Mouse (Mus musculus) forebrain, postnatal 0 days (tissue): ENCODE data around the gene Stk10. TPM values are rescaled to one million over a fixed set of nuclear protein-coding genes. Genes with fewer than 3 reads are reported as not detected.

ENCODE experiments used
- ATAC-seq: fragments of 200-750 bp; cut with Nextera tagmentation; 2 replicates; pipeline ENCODE4 v1.8.0; 2017; ENCODE audit warnings: mild to moderate bottlenecking, moderate library complexity
- DNase-seq: peaks from one replicate; pipeline ENCODE4 v3.0.0-alpha.2; 2015
- H3K27ac ChIP-seq: fragments of 300-500 bp; sonication (generic); 2 replicates; pipeline ENCODE4 v1.5.1; 2014; ENCODE audit warnings: low read depth, mild to moderate bottlenecking, antibody characterized with exemption, low read length, moderate library complexity, mixed read lengths
- H3K27me3 ChIP-seq: fragments of 300-500 bp; sonication (generic); 2 replicates; pipeline ENCODE4 v1.6.1; 2014; ENCODE audit warnings: mild to moderate bottlenecking, low read length, mixed read lengths; ENCODE audit not compliant: insufficient read depth
- H3K36me3 ChIP-seq: fragments of 300-500 bp; sonication (generic); 2 replicates; pipeline ENCODE4 v1.6.1; 2014; ENCODE audit warnings: mild to moderate bottlenecking, moderate library complexity; ENCODE audit not compliant: insufficient read depth
- H3K4me1 ChIP-seq: fragments of 300-500 bp; sonication (generic); 2 replicates; pipeline ENCODE4 v1.6.1; 2014; ENCODE audit warnings: antibody characterized with exemption; ENCODE audit not compliant: insufficient read depth
- H3K4me2 ChIP-seq: fragments of 300-500 bp; sonication (generic); 2 replicates; pipeline ENCODE4 v1.6.1; 2014; ENCODE audit warnings: low read depth, mild to moderate bottlenecking, moderate library complexity
- H3K4me3 ChIP-seq: fragments of 300-500 bp; sonication (generic); 2 replicates; pipeline ENCODE4 v1.5.1; 2014; ENCODE audit warnings: low read depth, low read length, mixed read lengths
- H3K9ac ChIP-seq: fragments of 300-500 bp; sonication (generic); 2 replicates; pipeline ENCODE4 v1.6.1; 2014; ENCODE audit warnings: mild to moderate bottlenecking
- H3K9me3 ChIP-seq: fragments of 300-500 bp; sonication (generic); 2 replicates; pipeline ENCODE4 v1.6.1; 2016; ENCODE audit warnings: low read length
- CTCF ChIP-seq: sonication (generic); IDR thresholded peaks from 2 replicates; pipeline ENCODE4 v1.5.1; 2016; ENCODE audit warnings: antibody characterized with exemption, control low read depth, low read depth
- WGBS: fragments of 180-500 bp; shearing (Covaris S2); extraction: QIAGEN DNeasy Blood & Tissue Kit; methylation state at CpG from one replicate; pipeline ENCODE4 v1.1.7; 2014; 5-methylcytosine and 5-hydroxymethylcytosine counted together
- polyA plus RNA-seq: library from polyadenylated mRNA; unstranded; fragments of >200 nt; fragmentation: Nextera tagmentation; extraction: Ambion mirVana; gene quantifications from 2 replicates; pipeline ENCODE4 v1.2.1, GENCODE M21; 2015
- total RNA-seq: library from RNA; depleted of rRNA; stranded (reverse); fragments of >200 nt; gene quantifications from 2 replicates; pipeline ENCODE4 v1.2.3, GENCODE M21; 2014

Stk10 gene
- total and polyA plus RNA-seq, 2 experiments from 2014 or later, result 0.90 to 2.3 TPM

GRCm38 (mm10) chr11:32642249-32642876 is 109.3 kb downstream of the Stk10 start, which contains the start of gene Fbxw11:
Gene Fbxw11, plus strand, starts transcription at chr11:32642724.
- peaks cover 12% of the 10 kb centered on the region for H3K4me1 ChIP-seq
- H3K4me3 ChIP-seq, result peak within 1 kb of the TSS; percentile 96
- peak within 1 kb of the TSS; percentile 66 for H3K4me2 ChIP-seq
- TF ChIP-seq CTCF, result peak; percentile 24
- peak within 1 kb of the TSS; percentile 99 for H3K27ac ChIP-seq
- ATAC-seq (peak; percentile 95), DNase-seq (peak; percentile 98)
- WGBS, result 1% methylated on average over 58 of the region's 64 CpGs
- no peaks in the 10 kb centered on the region for H3K9me3 ChIP-seq
- H3K27me3 ChIP-seq, result no peaks in the 10 kb centered on the region
- no peaks in the 10 kb centered on the region for H3K36me3 ChIP-seq
- H3K9ac ChIP-seq, result peak within 1 kb of the TSS; percentile 95

- H3K27me3 ChIP-seq, result no peaks in the 10 kb centered on the region
- peak overlapping the region; percentile 96 for H3K4me3 ChIP-seq
- peak overlapping the region; percentile 99 for H3K27ac ChIP-seq
- H3K9ac ChIP-seq, result peak overlapping the region; percentile 95
- H3K4me2 ChIP-seq, result peak overlapping the region; percentile 66
- no peak for TF ChIP-seq CTCF
- WGBS, result 2% methylated on average over 50 of the region's 54 CpGs
- no peaks in the 10 kb centered on the region for H3K9me3 ChIP-seq
- peak; percentile 16 for DNase-seq
- no peaks in the 10 kb centered on the region for H3K36me3 ChIP-seq
- H3K4me1 ChIP-seq, result peaks cover 12% of the 10 kb centered on the region
- peak; percentile 44 for ATAC-seq
These were observed 110.1 kb downstream of the Stk10 start for GRCm38 (mm10) chr11:32642899-32643886.

GRCm38 (mm10) chr11:32644010-32644409 is 110.9 kb downstream of the Stk10 start:
- peak overlapping the region; percentile 95 for H3K9ac ChIP-seq
- H3K27me3 ChIP-seq, result no peaks in the 10 kb centered on the region
- ATAC-seq, result no peak
- H3K4me1 ChIP-seq, result peaks cover 12% of the 10 kb centered on the region
- no peak for TF ChIP-seq CTCF
- H3K4me3 ChIP-seq, result peak overlapping the region; percentile 96
- H3K9me3 ChIP-seq, result no peaks in the 10 kb centered on the region
- 36% methylated on average over 3 of the region's 3 CpGs for WGBS
- no peak for DNase-seq
- no peaks in the 10 kb centered on the region for H3K36me3 ChIP-seq
- H3K4me2 ChIP-seq, result peak overlapping the region; percentile 66
- 0 out of 2 replicates have a peak overlapping the region, but pooled peaks have one; percentile 99 for H3K27ac ChIP-seq

- no peak overlapping the region for H3K27ac ChIP-seq
- no peak overlapping the region for H3K4me3 ChIP-seq
- peaks cover 4% of the 10 kb centered on the region; the same call in 1 of the 2 replicates for H3K4me1 ChIP-seq
- no peaks in the 10 kb centered on the region for H3K36me3 ChIP-seq
- TF ChIP-seq CTCF, result no peak
- H3K9ac ChIP-seq, result no peak overlapping the region
- DNase-seq, result no peak
- no peak for ATAC-seq
- 88% methylated on average over 2 of the region's 2 CpGs for WGBS
- H3K4me2 ChIP-seq, result no peak overlapping the region
- H3K27me3 ChIP-seq, result no peaks in the 10 kb centered on the region
- H3K9me3 ChIP-seq, result no peaks in the 10 kb centered on the region
These were observed 114.2 kb downstream of the Stk10 start for GRCm38 (mm10) chr11:32647265-32647664.

- no peaks in the 10 kb centered on the region for H3K4me1 ChIP-seq
- ATAC-seq, result no peak
- no peak overlapping the region for H3K4me2 ChIP-seq
- TF ChIP-seq CTCF, result no peak
- no peak overlapping the region for H3K9ac ChIP-seq
- no peak overlapping the region for H3K4me3 ChIP-seq
- H3K36me3 ChIP-seq, result no peaks in the 10 kb centered on the region
- no peaks in the 10 kb centered on the region for H3K27me3 ChIP-seq
- no peak for DNase-seq
- no peaks in the 10 kb centered on the region for H3K9me3 ChIP-seq
- no peak overlapping the region for H3K27ac ChIP-seq
These were observed 117.2 kb downstream of the Stk10 start for GRCm38 (mm10) chr11:32650236-32650749.

DNA sequence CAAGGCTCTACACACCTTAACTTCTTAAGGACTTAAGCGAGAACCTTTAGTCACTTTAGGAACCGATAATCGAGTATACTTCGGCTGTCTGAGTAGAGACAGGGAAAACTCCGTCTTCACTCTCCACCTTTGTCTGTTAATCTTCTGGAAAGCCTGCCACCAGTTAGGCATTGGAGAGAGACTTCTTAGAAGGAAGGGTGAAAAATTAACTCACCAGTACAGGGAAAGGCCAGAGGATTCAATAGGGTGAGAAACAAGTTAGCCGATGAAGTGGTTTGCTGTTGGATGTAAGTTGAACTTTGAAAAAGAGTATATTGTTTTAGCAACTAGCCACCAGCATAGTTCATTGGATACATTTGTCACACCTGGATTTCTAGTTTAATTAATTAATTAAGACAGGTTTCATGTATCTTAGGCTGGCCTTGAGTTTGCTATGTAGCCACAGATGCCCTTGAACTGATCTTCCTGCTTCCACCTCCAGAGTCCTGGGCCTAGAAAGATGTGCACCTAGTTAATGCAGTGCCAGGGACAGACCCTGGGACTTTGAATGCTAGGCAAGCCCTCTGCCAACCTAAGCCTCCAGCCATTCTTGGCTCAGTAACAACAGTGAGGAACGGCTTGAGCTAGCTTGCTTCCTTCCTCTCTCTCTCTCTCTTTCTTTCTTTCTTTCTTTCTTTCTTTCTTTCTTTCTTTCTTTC is 117.9 kb downstream of the Stk10 start:
- H3K4me1 ChIP-seq, result no peaks in the 10 kb centered on the region
- H3K4me2 ChIP-seq, result no peak overlapping the region
- no peaks in the 10 kb centered on the region for H3K36me3 ChIP-seq
- TF ChIP-seq CTCF, result no peak
- WGBS, result 81% methylated on average over 7 of the region's 7 CpGs
- no peak overlapping the region for H3K4me3 ChIP-seq
- ATAC-seq (no peak), DNase-seq (no peak)
- H3K27ac ChIP-seq, result no peak overlapping the region
- no peak overlapping the region for H3K9ac ChIP-seq
- no peaks in the 10 kb centered on the region for H3K9me3 ChIP-seq
- no peaks in the 10 kb centered on the region for H3K27me3 ChIP-seq
